Mouse (Mus musculus) ovary, postnatal 10 days (tissue): ENCODE measurements at regions not wholly inside any gene's neighbourhood (a gene's known extent, or its start where the extent isn't known, plus 50 kb on each side); places are given as distances from the start of the nearest gene placed in this dataset.

Experiments used
- DNase-seq: peaks from one replicate; pipeline ENCODE4 v3.0.0; 2022; ENCODE audit warnings: low spot score

GRCm38 (mm10) chr10:92232081-92232480 lies 490.1 kb downstream of the Nedd1 start:
- DNase-seq = no peak

- no peak for DNase-seq
Measured at GRCm38 (mm10) chr10:92225818-92226217, 496.4 kb downstream of the Nedd1 start.

GRCm38 (mm10) chr10:92225071-92225470 lies 497.1 kb downstream of the Nedd1 start:
- no peak for DNase-seq

DNA sequence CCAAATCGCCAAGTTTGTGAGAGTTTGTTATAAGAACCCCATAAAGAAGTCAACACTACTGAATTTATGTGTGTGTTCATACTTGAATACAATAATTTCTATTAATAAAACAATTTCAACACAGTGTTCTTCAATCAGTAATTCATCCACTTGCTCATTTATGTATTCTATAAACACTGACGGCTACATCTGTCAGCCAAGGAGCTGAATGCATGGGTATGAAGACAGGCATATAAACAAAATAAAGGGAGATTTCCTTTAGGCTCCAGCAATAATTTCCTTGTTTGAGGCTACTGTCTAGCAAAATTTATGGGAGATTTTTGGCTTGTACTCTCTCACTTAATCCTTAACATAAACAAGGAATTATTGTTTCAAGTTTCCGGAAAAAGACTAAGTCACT lies 502.9 kb downstream of the Nedd1 start:
- DNase-seq = no peak

GRCm38 (mm10) chr10:92170856-92171255 lies 551.4 kb downstream of the Nedd1 start:
- DNase-seq = no peak

DNA sequence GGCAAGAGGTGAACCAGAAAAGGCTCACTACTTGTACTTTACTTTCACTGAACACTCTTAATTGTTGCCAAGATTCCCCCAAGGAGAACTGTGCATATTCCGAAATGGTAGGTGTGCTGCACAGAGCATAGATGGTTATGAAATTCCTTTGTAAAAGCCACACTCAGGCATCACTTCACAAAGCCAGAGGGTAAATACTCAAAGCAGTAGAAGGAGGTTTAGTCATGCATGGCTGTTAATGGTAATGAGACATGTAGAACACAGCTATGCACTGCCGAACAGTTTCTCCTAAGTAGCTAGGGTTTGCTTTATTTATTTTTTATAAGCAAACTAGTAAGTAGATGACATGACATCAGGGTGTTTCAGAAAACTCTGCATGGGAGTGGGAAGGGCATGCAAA lies 556.2 kb downstream of the Nedd1 start:
- no peak for DNase-seq

- DNase-seq = no peak
Measured at GRCm38 (mm10) chr10:92164991-92165390, 557.2 kb downstream of the Nedd1 start.

- no peak for DNase-seq
Measured at GRCm38 (mm10) chr10:92164648-92164960, 557.6 kb downstream of the Nedd1 start.

DNA sequence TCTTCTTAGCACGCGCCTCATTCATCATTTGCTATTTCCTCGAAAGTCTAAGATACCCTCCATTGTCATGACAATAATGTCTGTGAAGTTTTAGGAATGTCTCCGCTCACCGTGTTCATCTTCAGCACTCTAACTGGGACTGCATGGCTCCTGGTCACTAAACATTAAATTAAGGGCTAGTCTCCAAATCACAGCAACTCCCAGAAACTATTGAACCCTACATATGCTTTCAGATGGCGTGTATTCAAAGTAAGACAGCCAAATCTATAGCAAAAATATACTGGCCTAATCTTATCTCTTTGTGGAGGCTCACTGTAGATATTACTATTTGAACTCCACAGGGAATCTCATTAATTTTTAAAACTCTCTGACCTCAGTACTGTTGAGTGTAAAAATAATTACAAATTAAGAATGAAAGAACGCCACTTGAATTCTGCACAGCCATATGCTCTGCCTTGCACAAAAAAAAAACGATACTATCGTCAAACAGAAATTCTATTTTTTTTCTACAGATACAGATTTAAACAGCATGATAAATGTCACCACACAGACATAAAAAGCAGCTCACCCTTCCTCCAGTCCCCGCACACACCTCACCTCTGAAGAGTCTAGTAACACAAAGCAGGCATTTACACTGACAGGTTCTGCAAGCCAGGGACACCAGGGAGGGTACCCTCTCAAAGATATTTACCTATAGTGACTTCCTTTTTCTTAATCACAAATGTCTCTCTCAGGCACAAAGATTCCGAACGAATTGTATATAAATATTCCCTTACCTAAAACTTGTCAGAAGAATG lies 558.2 kb downstream of the Nedd1 start:
- no peak for DNase-seq

GRCm38 (mm10) chr10:92163071-92163504 lies 559.1 kb downstream of the Nedd1 start:
- no peak for DNase-seq

DNA sequence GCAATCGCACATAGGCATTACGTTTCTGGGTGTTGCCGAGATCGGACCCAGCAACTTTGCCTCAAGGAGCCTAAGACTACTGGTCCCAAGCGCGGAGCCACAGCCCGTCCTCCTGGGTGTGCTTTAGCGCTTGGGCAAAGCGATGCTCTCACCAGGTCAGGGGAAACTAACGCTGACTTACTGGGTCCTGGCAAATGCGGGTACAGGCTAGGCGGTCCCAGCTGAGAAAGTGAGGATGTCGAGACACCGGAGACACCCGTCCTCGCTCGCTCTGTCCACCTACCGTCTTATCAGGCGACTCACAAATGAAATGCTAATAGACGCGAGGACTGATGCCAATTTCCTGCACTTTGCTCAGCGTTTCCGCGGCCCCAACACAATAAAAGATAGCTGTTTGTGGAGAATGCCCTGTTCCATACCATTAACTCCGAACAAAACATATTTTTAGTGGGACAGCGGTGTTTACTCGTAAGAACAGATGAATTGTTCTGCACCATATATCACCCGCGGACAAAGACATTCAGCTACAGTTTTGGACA lies 559.7 kb downstream of the Nedd1 start:
- DNase-seq = peak; percentile 4

- no peak for DNase-seq
Measured at GRCm38 (mm10) chr10:92161501-92161900, 560.7 kb downstream of the Nedd1 start.

DNA sequence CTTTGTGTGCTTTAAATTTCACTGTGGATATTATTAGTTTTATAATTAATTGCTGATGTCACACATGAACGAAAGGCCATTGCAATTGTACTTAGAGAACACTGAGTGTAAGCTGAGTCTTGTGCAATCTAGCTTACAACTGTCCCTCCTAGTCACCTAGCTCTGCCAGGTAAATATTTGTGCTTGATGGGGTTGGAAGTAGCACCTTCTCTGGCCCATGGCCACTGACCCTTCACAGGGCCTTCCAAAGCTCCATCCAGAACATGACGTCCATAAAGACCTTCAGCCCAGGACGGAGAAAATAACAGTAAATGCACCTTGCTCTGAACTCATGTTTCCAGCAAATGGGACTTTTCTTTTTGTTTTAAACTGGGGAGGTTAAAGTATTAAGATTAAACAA lies 576.0 kb downstream of the Nedd1 start:
- DNase-seq = no peak

DNA sequence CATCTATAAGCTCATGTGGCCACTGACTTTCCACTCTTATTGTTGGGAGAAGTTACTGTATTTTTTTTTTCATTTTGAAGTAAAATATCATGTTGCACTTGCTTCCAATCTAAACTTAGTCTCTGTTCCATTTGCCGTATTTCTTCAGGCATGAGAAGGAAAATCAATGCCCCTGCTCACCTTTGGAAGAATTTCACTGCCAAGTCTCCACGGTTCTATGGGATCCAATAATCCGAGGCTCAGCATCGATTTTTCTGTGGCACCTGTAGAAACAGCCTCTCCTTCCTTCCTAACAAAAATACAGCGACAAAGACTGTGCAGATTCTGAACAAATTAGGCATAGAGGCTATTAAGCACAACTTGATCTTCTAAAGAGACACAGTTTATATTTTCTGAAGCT lies 586.7 kb downstream of the Nedd1 start:
- DNase-seq = no peak

GRCm38 (mm10) chr10:92112790-92113189 lies 609.4 kb downstream of the Nedd1 start:
- DNase-seq = no peak

DNA sequence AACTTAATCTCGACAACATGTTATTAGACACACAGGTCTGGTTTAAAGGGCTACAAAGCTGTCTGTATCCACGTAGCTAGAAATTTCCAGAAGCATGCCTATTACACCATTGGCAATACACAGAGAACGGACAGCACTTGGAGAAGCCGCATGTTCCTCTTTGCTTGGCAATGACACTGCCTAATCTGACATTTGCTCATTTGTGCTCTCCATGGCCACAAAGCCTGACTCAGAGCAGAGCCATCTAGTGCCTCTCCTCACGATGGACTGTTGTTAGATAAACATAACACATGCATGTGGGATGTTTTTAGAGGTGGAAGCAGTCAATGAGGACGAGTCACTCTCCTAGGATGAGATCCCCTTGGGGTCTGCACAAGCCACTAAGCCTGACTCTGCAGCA lies 615.9 kb downstream of the Nedd1 start:
- no peak for DNase-seq

DNA sequence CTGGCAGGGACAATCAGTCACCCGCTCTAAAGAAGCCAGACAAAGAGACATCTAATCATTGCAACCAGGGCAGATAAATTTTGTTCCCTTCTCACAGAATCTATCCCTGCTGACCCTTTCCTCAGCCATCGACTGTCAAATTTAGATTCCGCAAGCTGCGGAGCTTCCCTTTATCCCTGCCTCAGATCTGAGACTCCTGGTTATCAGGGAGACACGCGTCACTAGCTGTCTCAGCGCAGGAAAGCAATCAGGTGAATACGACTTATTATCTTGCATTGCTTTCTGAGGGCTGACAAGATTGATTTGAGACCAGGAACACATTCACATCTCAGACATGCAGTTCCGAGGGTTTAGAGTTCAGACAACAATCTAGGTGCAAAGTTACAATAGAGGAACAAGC lies 618.3 kb downstream of the Nedd1 start:
- no peak for DNase-seq

DNA sequence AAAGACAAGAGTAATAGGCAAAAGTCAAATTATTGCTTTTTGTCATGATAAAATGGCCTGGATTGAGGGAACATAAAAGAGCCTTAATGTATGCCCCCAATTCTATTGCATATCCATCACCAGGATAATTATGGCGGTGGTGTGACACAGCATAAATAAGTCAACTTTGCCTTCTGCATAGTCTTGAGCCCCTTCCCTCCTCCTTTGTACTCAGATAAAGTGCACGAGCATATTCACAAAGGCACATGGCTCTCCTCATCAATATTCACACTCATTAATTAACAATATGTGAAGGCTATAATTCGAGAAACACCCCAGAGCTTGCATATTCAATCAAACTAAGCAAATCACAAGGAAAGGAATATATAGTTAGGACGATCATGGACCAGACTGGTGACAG lies 619.5 kb downstream of the Nedd1 start:
- no peak for DNase-seq

DNA sequence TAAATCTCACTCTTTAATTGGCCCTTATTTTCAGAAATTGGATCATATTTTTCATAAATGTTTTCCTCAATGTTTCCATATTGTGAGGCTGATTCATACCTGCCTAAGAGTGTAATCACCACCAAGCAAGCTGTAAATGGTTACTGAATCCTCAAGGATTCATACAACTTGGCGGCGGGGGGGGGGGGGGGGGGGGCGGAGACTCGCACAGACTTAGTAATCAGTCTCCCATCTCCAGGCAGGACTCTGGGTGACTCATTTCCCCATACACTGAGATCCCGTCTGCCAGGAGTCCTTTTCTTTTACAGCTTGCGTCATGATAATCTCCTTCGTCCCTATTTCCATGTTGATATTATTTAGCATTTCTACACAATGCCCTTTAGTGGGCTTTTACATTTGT lies 624.7 kb downstream of the Nedd1 start:
- no peak for DNase-seq

DNA sequence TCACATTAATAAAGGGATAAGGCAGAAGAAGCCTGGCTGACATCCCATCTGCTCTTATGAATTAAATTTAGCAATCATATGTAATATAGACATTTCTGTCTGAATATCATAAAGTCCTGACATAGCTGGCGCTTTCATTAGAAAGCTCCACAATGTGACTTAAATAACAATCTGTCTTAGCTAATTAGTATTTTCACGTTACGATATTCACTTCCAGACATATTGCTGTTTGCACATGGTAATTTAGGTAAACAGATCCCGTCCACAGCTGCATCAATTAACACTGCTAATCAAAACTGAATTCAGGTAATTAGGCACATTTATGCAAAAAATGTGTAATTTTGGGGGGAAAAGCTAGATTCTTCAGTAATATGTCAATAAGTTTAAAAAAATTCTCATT lies 625.1 kb downstream of the Nedd1 start:
- DNase-seq = no peak

DNA sequence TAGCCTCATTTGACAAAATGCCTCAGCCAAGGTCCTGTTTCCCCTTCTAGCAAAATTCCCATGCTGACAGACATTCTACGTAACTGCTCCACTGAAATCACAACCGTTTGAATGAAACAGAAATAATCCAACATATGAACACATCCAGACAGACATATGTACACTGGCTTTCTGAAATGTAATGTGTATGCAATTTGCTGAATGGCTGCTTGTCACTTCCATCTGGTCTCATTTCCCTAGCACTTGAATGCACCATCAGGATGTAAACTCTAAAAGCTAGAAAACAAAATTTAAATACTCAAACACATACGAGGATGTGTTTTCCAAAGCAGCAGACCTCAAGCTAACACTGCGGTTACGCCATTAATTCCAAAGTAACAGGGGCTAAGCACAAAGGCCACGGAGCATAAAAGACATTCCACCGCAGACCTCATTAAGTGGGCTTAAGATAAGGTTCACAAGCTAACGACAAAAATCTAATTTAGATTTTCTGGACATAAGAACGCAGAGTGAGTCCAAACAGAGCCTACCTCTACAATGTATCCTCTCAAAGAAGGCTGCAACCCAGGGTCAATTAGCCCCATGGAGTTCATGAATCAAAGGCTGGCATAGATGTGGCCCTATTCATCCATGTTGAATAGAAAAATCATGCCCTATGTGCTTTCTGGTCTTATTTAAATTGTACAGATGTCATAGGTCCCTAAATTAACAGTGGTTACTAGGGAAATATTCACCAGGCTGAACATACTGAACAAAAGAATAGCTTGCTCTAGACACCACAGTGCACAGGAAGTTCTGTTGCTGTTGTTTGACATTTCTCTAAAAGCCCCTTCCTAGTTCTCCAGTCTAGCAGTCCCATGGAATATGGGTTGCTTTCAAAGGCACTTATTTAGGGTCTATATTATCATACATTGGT lies 630.5 kb downstream of the Nedd1 start:
- DNase-seq = no peak

- DNase-seq = no peak
Measured at GRCm38 (mm10) chr10:92082111-92082510, 640.1 kb downstream of the Nedd1 start.

GRCm38 (mm10) chr10:92081199-92081598 lies 641.0 kb downstream of the Nedd1 start:
- no peak for DNase-seq
